Mouse (Mus musculus) heart, postnatal 0 days (tissue): ENCODE results near the gene Prune1.

Experiments
- CTCF ChIP-seq: IDR thresholded peaks from 2 replicates; pipeline ENCODE4 v1.5.1; 2016; ENCODE audit warnings: antibody characterized with exemption, control low read depth, low read depth
- EP300 ChIP-seq: IDR thresholded peaks from 2 replicates; pipeline ENCODE4 v1.6.1; 2016; ENCODE audit warnings: antibody characterized with exemption, low read depth

DNA sequence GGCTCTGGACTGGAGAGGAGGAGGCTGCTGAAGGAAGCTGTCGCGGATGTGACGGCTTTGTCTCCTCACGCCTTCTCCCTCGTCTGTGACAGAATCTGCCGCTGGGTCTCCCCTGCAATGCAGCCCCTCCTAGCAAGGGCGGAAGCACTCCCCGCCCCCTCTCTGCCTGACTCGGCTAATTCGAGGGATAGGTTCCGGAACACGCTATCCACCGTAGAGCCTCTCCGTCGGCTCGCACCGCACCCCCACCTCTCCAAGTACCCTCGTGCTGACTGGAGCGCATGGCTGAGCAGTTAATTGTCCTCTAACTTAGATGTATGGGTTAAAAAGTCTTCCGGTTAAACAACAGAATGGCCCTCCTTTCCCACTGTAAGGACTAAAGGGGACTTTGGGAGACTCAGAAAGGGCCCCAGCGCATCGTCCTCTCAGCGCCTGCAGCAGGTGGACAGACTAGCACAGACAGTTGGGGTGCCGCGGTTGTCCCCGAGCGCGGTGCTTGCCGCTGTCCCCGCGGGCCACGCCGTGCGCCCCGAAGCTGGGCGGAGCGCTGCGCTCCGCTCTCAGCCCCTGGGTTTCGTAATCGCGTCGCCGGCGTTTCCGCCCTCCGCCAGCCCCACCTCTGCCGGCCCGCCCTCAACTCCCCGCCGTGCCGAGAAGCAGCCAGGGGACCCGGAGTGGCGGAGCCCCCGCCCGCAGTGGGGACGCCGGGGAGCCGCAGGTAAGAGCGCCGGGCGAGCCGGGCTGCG lies 53.6 kb downstream of the Prune1 start, which contains the start of gene Cdc42se1:
- TF ChIP-seq CTCF (no peak), EP300 (peak; percentile 59; the same call in 1 of the 2 replicates)
